Mouse (Mus musculus): ENCODE measurements around the gene Txk.

- no peak for TF ChIP-seq CTCF (IDR thresholded peaks at IDR 0.05; ENCODE audit: borderline replicate concordance, insufficient read depth, low read depth, low read length)
- TF ChIP-seq POLR2A (IDR thresholded peaks at IDR 0.05; ENCODE audit: borderline replicate concordance, insufficient read depth, low read length): no peak
Measured at GRCm38 (mm10) chr5:72653068-72653674, 99.4 kb downstream of the Txk start.

All from cerebellum, adult 2 months (tissue).